In genomic region chr3:101806149-101806548, GRCm38 (mm10) we compare ENCODE assay signal across 8 mouse cellular contexts. TPM values are rescaled to one million over a fixed set of nuclear protein-coding genes. Genes with fewer than 3 reads are reported as not detected.
DNase-seq lines count a peak whose midpoint lies in the region; ATAC-seq and TF ChIP-seq lines count a peak whose summit lies in the region.

No protein-coding gene starts in this region.

- no peak overlapping the region for H3K9ac ChIP-seq in heart, embryonic 12.5 days
- H3K9ac ChIP-seq in kidney, embryonic 16.5 days (replicated peaks; ENCODE audit: low read length), result peak overlapping the region; percentile 37; the same call in 1 of the 2 replicates
- H3K9ac ChIP-seq in limb, embryonic 15.5 days, result no peak overlapping the region
- H3K9ac ChIP-seq in midbrain, postnatal 0 days (replicated peaks; ENCODE audit: low read length, poor library complexity, severe bottlenecking), result no peak overlapping the region

- TF ChIP-seq CTCF in bone marrow macrophage, adult 2 months (IDR thresholded peaks at IDR 0.05; ENCODE audit: low read depth, low read length), result peak; percentile 49
- TF ChIP-seq CTCF in midbrain, postnatal 0 days (IDR thresholded peaks at IDR 0.05), result peak; percentile 94

- TF ChIP-seq POLR2A in bone marrow macrophage, adult 2 months (IDR thresholded peaks at IDR 0.05; ENCODE audit: borderline replicate concordance, low read depth, low read length), result no peak

- H3K4me2 ChIP-seq in heart, embryonic 12.5 days, result peak overlapping the region; percentile 32; the same call in 1 of the 2 replicates
- peak overlapping the region; percentile 24 for H3K4me2 ChIP-seq in kidney, embryonic 16.5 days (replicated peaks; ENCODE audit: low read depth, low read length)
- peak overlapping the region; percentile 38 for H3K4me2 ChIP-seq in limb, embryonic 15.5 days
- peak overlapping the region; percentile 7; the same call in 1 of the 2 replicates for H3K4me2 ChIP-seq in midbrain, postnatal 0 days (ENCODE audit: low read depth, low read length, poor library complexity, severe bottlenecking)

- no peak overlapping the region for H3K27ac ChIP-seq in bone marrow macrophage, adult 2 months (ENCODE audit: insufficient read depth, low read depth, low read length)
- peak overlapping the region; percentile 95 for H3K27ac ChIP-seq in heart, embryonic 12.5 days (ENCODE audit: poor library complexity, severe bottlenecking)
- peak overlapping the region; percentile 77 for H3K27ac ChIP-seq in kidney, embryonic 16.5 days (ENCODE audit: low read length)
- no peak overlapping the region for H3K27ac ChIP-seq in limb, embryonic 15.5 days
- H3K27ac ChIP-seq in midbrain, postnatal 0 days (ENCODE audit: low read depth, low read length), result no peak overlapping the region

- no peaks in the 10 kb centered on the region for H3K27me3 ChIP-seq in heart, embryonic 12.5 days (replicated peaks)
- no peaks in the 10 kb centered on the region for H3K27me3 ChIP-seq in kidney, embryonic 16.5 days (ENCODE audit: insufficient read depth, low read length)
- 0 out of 2 replicates have a peak, but pooled peaks cover 2% of the 10 kb centered on the region for H3K27me3 ChIP-seq in limb, embryonic 15.5 days
- no peaks in the 10 kb centered on the region; the same call in 1 of the 2 replicates for H3K27me3 ChIP-seq in midbrain, postnatal 0 days (ENCODE audit: insufficient read depth, low read length)

- no peak overlapping the region for H3K4me3 ChIP-seq in bone marrow macrophage, adult 2 months (ENCODE audit: insufficient read depth, low read length)
- H3K4me3 ChIP-seq in heart, embryonic 12.5 days, result no peak overlapping the region
- no peak overlapping the region for H3K4me3 ChIP-seq in kidney, embryonic 16.5 days (ENCODE audit: low read length)
- no peak overlapping the region for H3K4me3 ChIP-seq in limb, embryonic 15.5 days
- no peak overlapping the region for H3K4me3 ChIP-seq in midbrain, postnatal 0 days (ENCODE audit: low read depth, low read length)

- H3K9me3 ChIP-seq in heart, embryonic 12.5 days (replicated peaks), result no peaks in the 10 kb centered on the region
- H3K9me3 ChIP-seq in kidney, embryonic 16.5 days (ENCODE audit: low read length), result no peaks in the 10 kb centered on the region
- H3K9me3 ChIP-seq in limb, embryonic 15.5 days, result no peaks in the 10 kb centered on the region
- no peaks in the 10 kb centered on the region for H3K9me3 ChIP-seq in midbrain, postnatal 0 days (ENCODE audit: low read length)

- peak; percentile 57 for ATAC-seq in erythroid progenitor cell, adult 5-6 weeks (replicated peaks; ENCODE audit: low FRiP score, poor library complexity, severe bottlenecking)
- peak; percentile 85 for ATAC-seq in heart, embryonic 12.5 days (ENCODE audit: insufficient number of reproducible peaks, low FRiP score)
- ATAC-seq in kidney, embryonic 16.5 days (ENCODE audit: low FRiP score, low TSS enrichment), result peak; percentile 92
- peak; percentile 69 for ATAC-seq in limb, embryonic 15.5 days (ENCODE audit: insufficient number of reproducible peaks, low FRiP score, low TSS enrichment, low read depth)
- peak; percentile 88 for ATAC-seq in midbrain, postnatal 0 days (ENCODE audit: low FRiP score)

- 4% methylated on average over 16 of the region's 16 CpGs for WGBS in heart, embryonic 12.5 days
- WGBS in kidney, embryonic 16.5 days, result 6% methylated on average over 16 of the region's 16 CpGs
- WGBS in limb, embryonic 15.5 days, result 8% methylated on average over 16 of the region's 16 CpGs
- 8% methylated on average over 16 of the region's 16 CpGs for WGBS in midbrain, postnatal 0 days

- peaks cover 2% of the 10 kb centered on the region; the same call in 1 of the 2 replicates for H3K4me1 ChIP-seq in bone marrow macrophage, adult 2 months (ENCODE audit: control insufficient read depth, insufficient read depth, low read length)
- peaks cover 67% of the 10 kb centered on the region for H3K4me1 ChIP-seq in heart, embryonic 12.5 days (replicated peaks)
- H3K4me1 ChIP-seq in kidney, embryonic 16.5 days (ENCODE audit: insufficient read depth, low read length), result peaks cover 45% of the 10 kb centered on the region
- peaks cover 20% of the 10 kb centered on the region for H3K4me1 ChIP-seq in limb, embryonic 15.5 days
- H3K4me1 ChIP-seq in midbrain, postnatal 0 days (ENCODE audit: insufficient read depth, low read length), result 0 out of 2 replicates have a peak, but pooled peaks cover 3% of the 10 kb centered on the region

- H3K36me3 ChIP-seq in heart, embryonic 12.5 days, result no peaks in the 10 kb centered on the region
- H3K36me3 ChIP-seq in kidney, embryonic 16.5 days (ENCODE audit: insufficient read depth, low read length), result no peaks in the 10 kb centered on the region
- no peaks in the 10 kb centered on the region for H3K36me3 ChIP-seq in limb, embryonic 15.5 days
- no peaks in the 10 kb centered on the region for H3K36me3 ChIP-seq in midbrain, postnatal 0 days (ENCODE audit: insufficient read depth, low read length)

- peak; percentile 83 for DNase-seq in 416B (ENCODE audit: low read depth)
- peak; percentile 85 for DNase-seq in midbrain, postnatal 0 days (ENCODE audit: low spot score)
- DNase-seq in spleen, postnatal 36 days (ENCODE audit: low spot score in 2 of 2), result peak; percentile 25 to 47

RNA-seq across cellular contexts. Expression of gene Mab21l3, which starts 42.6 kb away (rescaled TPM):
- 0.15 TPM in 1 of 2 replicates, not detected in the other for polyA plus RNA-seq in bone marrow macrophage, adult 2 months (2012; ENCODE audit: insufficient read depth, insufficient read length, missing spikeins)
- not detected in 2 replicates for total RNA-seq in erythroid progenitor cell, adult 5-6 weeks (2015; ENCODE audit: low replicate concordance)
- total RNA-seq in erythroid progenitor cell, adult 5-6 weeks (2017; ENCODE audit: low replicate concordance), result not detected in 2 replicates
- 0.32 and 0.62 TPM in 2 replicates for polyA plus RNA-seq in heart, embryonic 12.5 days (2016; fragmentation: Nextera tagmentation; extraction: Ambion mirVana)
- 0.78 and 1.0 TPM in 2 replicates for polyA plus RNA-seq in kidney, embryonic 16.5 days (2015; fragmentation: Nextera tagmentation; extraction: Ambion mirVana)
- 2.2 and 4.1 TPM in 2 replicates for polyA plus RNA-seq in limb, embryonic 15.5 days (2015; fragmentation: Nextera tagmentation; extraction: Ambion mirVana)
- total RNA-seq in midbrain, postnatal 0 days (2014; rRNA removed), result 0.22 and 0.33 TPM in 2 replicates
- polyA plus RNA-seq in midbrain, postnatal 0 days (2015; fragmentation: Nextera tagmentation; extraction: Ambion mirVana), result not detected in 2 replicates

Comparison
In these comparisons a context has a peak if more than half of its experiments do, and no peak if none do; other contexts are left out.
1. H3K27ac ChIP-seq: peak in heart, embryonic 12.5 days (single experiment) and kidney, embryonic 16.5 days (single experiment); none in bone marrow macrophage, adult 2 months (single experiment), limb, embryonic 15.5 days (single experiment) and midbrain, postnatal 0 days (single experiment).
2. Peak in every context shown above with its lines, with median percentiles within 50 percentile points of each other: DNase-seq, ATAC-seq and H3K4me2 ChIP-seq.